Mouse (Mus musculus): ENCODE results near the gene Hoxa6. TPM values are rescaled to one million over a fixed set of nuclear protein-coding genes. Genes with fewer than 3 reads are reported as not detected.

Gene Hoxa6
- polyA plus RNA-seq, 1 experiment: not detected

GRCm38 (mm10) chr6:52221993-52222685 is 13.6 kb upstream of the Hoxa6 start:
- no peak overlapping the region for H3K27ac ChIP-seq (ENCODE audit: insufficient read depth, low read depth, low read length)
- no peak for TF ChIP-seq POLR2A (IDR thresholded peaks at IDR 0.05; ENCODE audit: borderline replicate concordance, low read depth, low read length)
- no peak for TF ChIP-seq CTCF (IDR thresholded peaks at IDR 0.05; ENCODE audit: low read depth, low read length)
- peak overlapping the region; percentile 30 for H3K4me3 ChIP-seq (ENCODE audit: insufficient read depth, low read length)
- no peaks in the 10 kb centered on the region for H3K4me1 ChIP-seq (ENCODE audit: control insufficient read depth, insufficient read depth, low read length)

GRCm38 (mm10) chr6:52221337-52221992 is 12.9 kb upstream of the Hoxa6 start, which contains the start of gene Hoxa7:
TSS of gene Hoxa7 (minus strand) at chr6:52221854.
- Histone ChIP-seq H3K27ac (ENCODE audit: insufficient read depth, low read depth, low read length) (no peak within 1 kb of the TSS), H3K4me3 (ENCODE audit: insufficient read depth, low read length) (peak within 1 kb of the TSS; percentile 51), H3K4me1 (ENCODE audit: control insufficient read depth, insufficient read depth, low read length) (no peaks in the 10 kb centered on the region)
- TF ChIP-seq CTCF (IDR thresholded peaks at IDR 0.05; ENCODE audit: low read depth, low read length) (peak; percentile 65), POLR2A (IDR thresholded peaks at IDR 0.05; ENCODE audit: borderline replicate concordance, low read depth, low read length) (no peak)

DNA sequence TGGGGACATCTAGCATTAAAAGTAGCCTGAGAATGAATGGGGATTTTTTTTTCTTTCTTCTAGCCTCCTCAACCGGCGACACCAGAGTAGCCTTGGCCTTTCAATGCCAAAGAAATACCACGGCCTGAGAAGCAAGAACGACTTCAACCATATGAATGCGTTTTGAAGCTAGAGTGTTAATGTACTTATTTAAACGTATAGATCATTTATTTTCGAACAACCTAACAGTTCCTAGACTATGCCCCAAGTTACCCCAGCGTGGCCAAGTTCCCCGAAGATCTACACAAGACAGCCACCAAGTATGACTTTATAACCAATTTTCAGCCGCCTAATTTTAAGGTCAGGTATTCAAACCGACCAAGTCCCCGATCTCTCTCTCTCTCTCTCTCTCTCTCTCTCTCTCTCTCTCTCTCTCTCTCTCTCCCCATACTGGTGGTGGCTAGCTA is 12.4 kb upstream of the Hoxa6 start:
- TF ChIP-seq POLR2A (IDR thresholded peaks at IDR 0.05; ENCODE audit: borderline replicate concordance, low read depth, low read length) (no peak), CTCF (IDR thresholded peaks at IDR 0.05; ENCODE audit: low read depth, low read length) (no peak)
- Histone ChIP-seq H3K4me1 (ENCODE audit: control insufficient read depth, insufficient read depth, low read length) (no peaks in the 10 kb centered on the region), H3K27ac (ENCODE audit: insufficient read depth, low read depth, low read length) (no peak overlapping the region), H3K4me3 (ENCODE audit: insufficient read depth, low read length) (peak overlapping the region; percentile 51)

DNA sequence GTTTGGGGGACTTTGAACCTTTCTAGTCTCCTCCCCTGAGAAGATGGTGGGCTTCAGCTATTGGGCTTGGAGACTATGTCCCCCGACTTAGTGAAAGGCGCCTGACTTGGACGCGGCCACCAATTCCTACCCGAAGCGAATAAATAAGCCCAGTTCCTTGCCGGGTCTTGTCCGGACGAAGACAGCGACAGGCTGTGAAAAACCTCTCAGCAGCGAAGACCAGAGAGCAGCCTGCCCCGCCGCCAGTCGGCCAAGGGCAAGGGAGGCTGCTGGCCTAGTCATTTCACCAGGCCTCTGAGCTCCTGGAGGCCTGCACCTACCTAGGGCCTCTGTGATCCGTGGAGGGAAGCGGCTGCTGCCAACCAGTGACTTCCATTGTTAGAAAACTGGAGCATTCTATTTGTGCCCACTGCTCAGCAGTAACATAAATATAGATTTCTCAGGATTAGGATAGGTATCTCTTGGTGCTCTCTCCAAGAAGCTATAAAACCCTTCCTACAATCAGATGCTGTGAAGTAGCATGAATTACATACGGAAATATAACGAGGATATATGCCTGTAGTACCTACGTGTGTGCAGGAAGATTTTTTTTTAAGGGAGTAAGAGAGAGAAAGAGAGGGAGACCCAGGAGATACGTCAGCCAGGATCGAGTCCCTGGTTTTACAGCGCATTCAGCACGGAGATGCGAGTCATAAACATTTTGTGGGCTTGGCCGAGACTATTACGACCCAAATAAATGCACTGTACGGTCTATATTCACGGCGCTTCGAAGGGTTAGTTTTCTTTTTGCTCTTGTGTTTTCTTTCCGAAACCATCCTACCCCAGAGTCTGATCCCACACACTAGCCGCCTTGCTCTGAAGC is 11.7 kb upstream of the Hoxa6 start:
- Histone ChIP-seq H3K4me3 (ENCODE audit: insufficient read depth, low read length) (no peak overlapping the region), H3K27ac (ENCODE audit: insufficient read depth, low read depth, low read length) (no peak overlapping the region), H3K4me1 (ENCODE audit: control insufficient read depth, insufficient read depth, low read length) (no peaks in the 10 kb centered on the region)
- no peak for TF ChIP-seq CTCF (IDR thresholded peaks at IDR 0.05; ENCODE audit: low read depth, low read length)

GRCm38 (mm10) chr6:52219234-52219942 is 10.9 kb upstream of the Hoxa6 start:
- no peak overlapping the region for H3K27ac ChIP-seq (ENCODE audit: insufficient read depth, low read depth, low read length)
- no peaks in the 10 kb centered on the region for H3K4me1 ChIP-seq (ENCODE audit: control insufficient read depth, insufficient read depth, low read length)
- no peak overlapping the region for H3K4me3 ChIP-seq (ENCODE audit: insufficient read depth, low read length)
- TF ChIP-seq POLR2A (IDR thresholded peaks at IDR 0.05; ENCODE audit: borderline replicate concordance, low read depth, low read length): no peak
- TF ChIP-seq CTCF (IDR thresholded peaks at IDR 0.05; ENCODE audit: low read depth, low read length): no peak

- H3K4me3 ChIP-seq (ENCODE audit: insufficient read depth, low read length): no peak overlapping the region
- no peaks in the 10 kb centered on the region for H3K4me1 ChIP-seq (ENCODE audit: control insufficient read depth, insufficient read depth, low read length)
- TF ChIP-seq CTCF (IDR thresholded peaks at IDR 0.05; ENCODE audit: low read depth, low read length): no peak
- no peak for TF ChIP-seq POLR2A (IDR thresholded peaks at IDR 0.05; ENCODE audit: borderline replicate concordance, low read depth, low read length)
- no peak overlapping the region for H3K27ac ChIP-seq (ENCODE audit: insufficient read depth, low read depth, low read length)
Measured at GRCm38 (mm10) chr6:52218643-52219215, 10.2 kb upstream of the Hoxa6 start.

- Histone ChIP-seq H3K4me3 (ENCODE audit: insufficient read depth, low read length) (peak overlapping the region; percentile 47), H3K4me1 (ENCODE audit: control insufficient read depth, insufficient read depth, low read length) (no peaks in the 10 kb centered on the region), H3K27ac (ENCODE audit: insufficient read depth, low read depth, low read length) (no peak overlapping the region)
- no peak for TF ChIP-seq CTCF (IDR thresholded peaks at IDR 0.05; ENCODE audit: low read depth, low read length)
- TF ChIP-seq POLR2A (IDR thresholded peaks at IDR 0.05; ENCODE audit: borderline replicate concordance, low read depth, low read length): no peak
Measured at GRCm38 (mm10) chr6:52217895-52218642, 9.5 kb upstream of the Hoxa6 start.

- peak overlapping the region; percentile 47 for H3K4me3 ChIP-seq (ENCODE audit: insufficient read depth, low read length)
- TF ChIP-seq CTCF (IDR thresholded peaks at IDR 0.05; ENCODE audit: low read depth, low read length): no peak
- TF ChIP-seq POLR2A (IDR thresholded peaks at IDR 0.05; ENCODE audit: borderline replicate concordance, low read depth, low read length): no peak
- no peak overlapping the region for H3K27ac ChIP-seq (ENCODE audit: insufficient read depth, low read depth, low read length)
- H3K4me1 ChIP-seq (ENCODE audit: control insufficient read depth, insufficient read depth, low read length): peaks cover under 1% of the 10 kb centered on the region
Measured at GRCm38 (mm10) chr6:52217459-52217768, 8.9 kb upstream of the Hoxa6 start.

All from bone marrow macrophage, adult 2 months (primary cell).